Mouse (Mus musculus): ENCODE measurements around the gene Pla2g4e.

- TF ChIP-seq CTCF (IDR thresholded peaks at IDR 0.05; ENCODE audit: low read depth) (no peak), EP300 (IDR thresholded peaks at IDR 0.05; ENCODE audit: low read depth) (no peak)
Observed at GRCm38 (mm10) chr2:120285639-120286038, 40.5 kb upstream of the Pla2g4e start.
